Mouse (Mus musculus): Measurements from ENCODE around the gene Serp1.

GRCm38 (mm10) chr3:58512740-58513139 is 13.0 kb downstream of the Serp1 start:
- TF ChIP-seq POLR2A (IDR thresholded peaks at IDR 0.05; ENCODE audit: borderline replicate concordance, low read depth, low read length), result no peak
- no peak for TF ChIP-seq CTCF (IDR thresholded peaks at IDR 0.05; ENCODE audit: low read depth, low read length)
